Mouse (Mus musculus) embryonic facial prominence, embryonic 13.5 days (tissue): Measurements from ENCODE around the gene Htra2. TPM values are rescaled to one million over a fixed set of nuclear protein-coding genes. Genes with fewer than 3 reads are reported as not detected.

Source experiments
- ATAC-seq: fragments of 200-750 bp; cut with Nextera tagmentation; 2 replicates; pipeline ENCODE4 v1.8.0; 2017; ENCODE audit warnings: low read depth; ENCODE audit not compliant: insufficient number of reproducible peaks, insufficient read depth, low FRiP score, low TSS enrichment
- H3K27ac ChIP-seq: fragments of 300-500 bp; sonication (generic); 2 replicates; pipeline ENCODE4 v1.5.1; 2015; ENCODE audit warnings: moderate library complexity, mild to moderate bottlenecking, inconsistent platforms
- H3K27me3 ChIP-seq: fragments of 300-500 bp; sonication (generic); 2 replicates; pipeline ENCODE4 v1.6.1; 2015; ENCODE audit warnings: mild to moderate bottlenecking, inconsistent platforms
- H3K36me3 ChIP-seq: fragments of 300-500 bp; sonication (generic); 2 replicates; pipeline ENCODE4 v1.6.1; 2015; ENCODE audit warnings: mild to moderate bottlenecking, inconsistent platforms
- H3K4me1 ChIP-seq: fragments of 300-500 bp; sonication (generic); 2 replicates; pipeline ENCODE4 v1.6.1; 2015; ENCODE audit warnings: inconsistent platforms
- H3K4me2 ChIP-seq: fragments of 300-500 bp; sonication (generic); 2 replicates; pipeline ENCODE4 v1.6.1; 2015; ENCODE audit warnings: moderate library complexity, mild to moderate bottlenecking, inconsistent platforms
- H3K4me3 ChIP-seq: fragments of 300-500 bp; sonication (generic); 2 replicates; pipeline ENCODE4 v1.5.1; 2015; ENCODE audit warnings: mild to moderate bottlenecking, inconsistent platforms
- H3K9ac ChIP-seq: fragments of 300-500 bp; sonication (generic); 2 replicates; pipeline ENCODE4 v1.6.1; 2015; ENCODE audit warnings: mild to moderate bottlenecking, inconsistent platforms
- H3K9me3 ChIP-seq: fragments of 300-500 bp; sonication (generic); 2 replicates; pipeline ENCODE4 v1.6.1; 2016; ENCODE audit warnings: inconsistent platforms
- WGBS: fragments of 180-500 bp; shearing (Covaris S2); methylation state at CpG from one replicate; pipeline ENCODE4 v1.1.7; 2015; ENCODE audit warnings: mixed read lengths; 5-methylcytosine and 5-hydroxymethylcytosine counted together
- polyA plus RNA-seq: library from polyadenylated mRNA; unstranded; fragments of >200 nt; fragmentation: Nextera tagmentation; extraction: Ambion mirVana; gene quantifications from 2 replicates; pipeline ENCODE4 v1.2.1, GENCODE M21; 2015

The Htra2 gene
- polyA plus RNA-seq, 1 experiment from 2014 or later, result 72.6 TPM

- H3K27ac ChIP-seq, result no peak overlapping the region
- H3K4me3 ChIP-seq, result no peak overlapping the region
- no peak overlapping the region for H3K4me2 ChIP-seq
- H3K36me3 ChIP-seq, result no peaks in the 10 kb centered on the region
- 23% methylated on average over 10 of the region's 10 CpGs for WGBS
- no peak for ATAC-seq
- H3K27me3 ChIP-seq, result peaks cover 48% of the 10 kb centered on the region
- H3K4me1 ChIP-seq, result peaks cover 69% of the 10 kb centered on the region
- H3K9me3 ChIP-seq, result no peaks in the 10 kb centered on the region
- peak overlapping the region; percentile 44 for H3K9ac ChIP-seq
These were observed 25.3 kb downstream of the Htra2 start for GRCm38 (mm10) chr6:83029777-83030176.

GRCm38 (mm10) chr6:83027706-83028105 lies 27.4 kb downstream of the Htra2 start:
- no peak overlapping the region for H3K9ac ChIP-seq
- WGBS, result 36% methylated on average over 8 of the region's 9 CpGs
- peaks cover 41% of the 10 kb centered on the region for H3K27me3 ChIP-seq
- no peak overlapping the region for H3K4me3 ChIP-seq
- H3K9me3 ChIP-seq, result no peaks in the 10 kb centered on the region
- H3K4me2 ChIP-seq, result no peak overlapping the region
- H3K27ac ChIP-seq, result peak overlapping the region; percentile 57; the same call in 1 of the 2 replicates
- no peaks in the 10 kb centered on the region for H3K36me3 ChIP-seq
- peaks cover 58% of the 10 kb centered on the region for H3K4me1 ChIP-seq
- peak; percentile 12 for ATAC-seq

GRCm38 (mm10) chr6:83027293-83027692 lies 27.8 kb downstream of the Htra2 start:
- H3K4me1 ChIP-seq, result peaks cover 54% of the 10 kb centered on the region
- H3K4me3 ChIP-seq, result no peak overlapping the region
- H3K9me3 ChIP-seq, result no peaks in the 10 kb centered on the region
- 59% methylated on average over 8 of the region's 8 CpGs for WGBS
- H3K27me3 ChIP-seq, result peaks cover 36% of the 10 kb centered on the region
- H3K9ac ChIP-seq, result no peak overlapping the region
- no peaks in the 10 kb centered on the region for H3K36me3 ChIP-seq
- no peak overlapping the region for H3K4me2 ChIP-seq
- peak overlapping the region; percentile 57; the same call in 1 of the 2 replicates for H3K27ac ChIP-seq
- ATAC-seq, result no peak

GRCm38 (mm10) chr6:83025221-83025620 lies 29.9 kb downstream of the Htra2 start:
- H3K9ac ChIP-seq, result no peak overlapping the region
- H3K27ac ChIP-seq, result no peak overlapping the region
- no peak for ATAC-seq
- peaks cover 16% of the 10 kb centered on the region for H3K27me3 ChIP-seq
- no peaks in the 10 kb centered on the region for H3K36me3 ChIP-seq
- no peak overlapping the region for H3K4me3 ChIP-seq
- peaks cover 38% of the 10 kb centered on the region for H3K4me1 ChIP-seq
- H3K4me2 ChIP-seq, result no peak overlapping the region
- WGBS, result 91% methylated on average over 4 of the region's 4 CpGs
- H3K9me3 ChIP-seq, result no peaks in the 10 kb centered on the region

GRCm38 (mm10) chr6:83024421-83024820 lies 30.7 kb downstream of the Htra2 start:
- H3K27ac ChIP-seq, result no peak overlapping the region
- H3K4me2 ChIP-seq, result no peak overlapping the region
- no peak for ATAC-seq
- peaks cover 8% of the 10 kb centered on the region; the same call in 1 of the 2 replicates for H3K27me3 ChIP-seq
- H3K36me3 ChIP-seq, result no peaks in the 10 kb centered on the region
- H3K9me3 ChIP-seq, result no peaks in the 10 kb centered on the region
- 46% methylated on average over 4 of the region's 4 CpGs for WGBS
- H3K9ac ChIP-seq, result no peak overlapping the region
- H3K4me1 ChIP-seq, result peaks cover 30% of the 10 kb centered on the region
- H3K4me3 ChIP-seq, result no peak overlapping the region

- no peaks in the 10 kb centered on the region for H3K9me3 ChIP-seq
- 91% methylated on average over 2 of the region's 2 CpGs for WGBS
- no peak for ATAC-seq
These were observed 31.3 kb downstream of the Htra2 start for GRCm38 (mm10) chr6:83023786-83024185.

GRCm38 (mm10) chr6:83023008-83023407 lies 32.1 kb downstream of the Htra2 start:
- WGBS, result 88% methylated on average over 9 of the region's 9 CpGs
- no peak overlapping the region for H3K4me2 ChIP-seq
- ATAC-seq, result no peak
- no peaks in the 10 kb centered on the region for H3K36me3 ChIP-seq
- H3K4me3 ChIP-seq, result no peak overlapping the region
- no peak overlapping the region for H3K27ac ChIP-seq
- no peaks in the 10 kb centered on the region for H3K9me3 ChIP-seq
- H3K27me3 ChIP-seq, result no peaks in the 10 kb centered on the region
- no peak overlapping the region for H3K9ac ChIP-seq
- peaks cover 19% of the 10 kb centered on the region for H3K4me1 ChIP-seq

More at GRCm38 (mm10) chr6:83023786-83024185, 31.3 kb downstream of the Htra2 start:
- Histone ChIP-seq H3K4me3 (no peak overlapping the region), H3K36me3 (no peaks in the 10 kb centered on the region), H3K4me1 (peaks cover 24% of the 10 kb centered on the region), H3K9ac (no peak overlapping the region), H3K27ac (no peak overlapping the region), H3K4me2 (no peak overlapping the region), H3K27me3 (peaks cover 1% of the 10 kb centered on the region; the same call in 1 of the 2 replicates)

GRCm38 (mm10) chr6:83020836-83021593 lies 34.1 kb downstream of the Htra2 start:
- WGBS, result 78% methylated on average over 4 of the region's 4 CpGs
- no peak overlapping the region for H3K4me2 ChIP-seq
- no peak for ATAC-seq
- no peak overlapping the region for H3K4me3 ChIP-seq
- peaks cover 7% of the 10 kb centered on the region for H3K4me1 ChIP-seq
- no peaks in the 10 kb centered on the region for H3K9me3 ChIP-seq
- no peak overlapping the region for H3K27ac ChIP-seq
- no peaks in the 10 kb centered on the region for H3K27me3 ChIP-seq
- no peaks in the 10 kb centered on the region for H3K36me3 ChIP-seq
- no peak overlapping the region for H3K9ac ChIP-seq

- 92% methylated on average over 6 of the region's 6 CpGs for WGBS
- Histone ChIP-seq H3K9ac (no peak overlapping the region), H3K4me2 (no peak overlapping the region), H3K36me3 (no peaks in the 10 kb centered on the region), H3K27ac (no peak overlapping the region), H3K4me1 (peaks cover 7% of the 10 kb centered on the region), H3K27me3 (no peaks in the 10 kb centered on the region), H3K4me3 (no peak overlapping the region), H3K9me3 (no peaks in the 10 kb centered on the region)
- no peak for ATAC-seq
These were observed 35.0 kb downstream of the Htra2 start for GRCm38 (mm10) chr6:83020121-83020520.

GRCm38 (mm10) chr6:83019044-83019443 lies 36.0 kb downstream of the Htra2 start:
- Histone ChIP-seq H3K27ac (no peak overlapping the region), H3K27me3 (no peaks in the 10 kb centered on the region), H3K36me3 (no peaks in the 10 kb centered on the region), H3K4me3 (no peak overlapping the region), H3K4me1 (peaks cover 1% of the 10 kb centered on the region), H3K9me3 (no peaks in the 10 kb centered on the region), H3K9ac (no peak overlapping the region), H3K4me2 (no peak overlapping the region)
- ATAC-seq, result no peak
- 60% methylated on average over 3 of the region's 3 CpGs for WGBS

- Histone ChIP-seq H3K4me2 (no peak overlapping the region), H3K36me3 (no peaks in the 10 kb centered on the region), H3K27me3 (no peaks in the 10 kb centered on the region), H3K4me3 (no peak overlapping the region), H3K4me1 (peaks cover 6% of the 10 kb centered on the region; the same call in 1 of the 2 replicates), H3K9ac (no peak overlapping the region), H3K27ac (no peak overlapping the region), H3K9me3 (no peaks in the 10 kb centered on the region)
- ATAC-seq, result no peak
- WGBS, result 58% methylated on average over 3 of the region's 3 CpGs
These were observed 37.9 kb downstream of the Htra2 start for GRCm38 (mm10) chr6:83017190-83017589.

- no peaks in the 10 kb centered on the region for H3K36me3 ChIP-seq
- H3K4me3 ChIP-seq, result no peak overlapping the region
- H3K27ac ChIP-seq, result no peak overlapping the region
- H3K27me3 ChIP-seq, result no peaks in the 10 kb centered on the region
- peaks cover 6% of the 10 kb centered on the region; the same call in 1 of the 2 replicates for H3K4me1 ChIP-seq
- no peaks in the 10 kb centered on the region for H3K9me3 ChIP-seq
- ATAC-seq, result no peak
- 82% methylated on average over 2 of the region's 2 CpGs for WGBS
- no peak overlapping the region for H3K9ac ChIP-seq
- H3K4me2 ChIP-seq, result no peak overlapping the region
These were observed 39.3 kb downstream of the Htra2 start for GRCm38 (mm10) chr6:83015749-83016148.
